Mouse (Mus musculus) left cerebral cortex, adult 18-20 months (tissue): ENCODE results near the gene C1s1. TPM values are rescaled to one million over a fixed set of nuclear protein-coding genes. Genes with fewer than 3 reads are reported as not detected.

Experiments used
- total RNA-seq, 2 experiments: library from RNA; stranded (reverse); gene quantifications; 2 replicates each; pipeline ENCODE4 v1.2.3; 2021

The C1s1 gene
- total RNA-seq, 2 experiments from 2014 or later, result 1.5 to 1.8 TPM

Other genes starting within 250 kb of the C1s1 start
- 1 to 10 TPM; 1.6 to 1.7 TPM for gene Cd163, start 237.7 kb downstream of the C1s1 start, total RNA-seq
- gene Pex5, start 127.3 kb downstream of the C1s1 start, total RNA-seq, result 10 to 100 TPM; 60.7 to 70.5 TPM
- gene Clstn3, start 77.6 kb downstream of the C1s1 start, total RNA-seq, result 100 to 1,000 TPM; 358 to 362 TPM
- under 1 TPM; 0.19 to 0.42 TPM for gene C1rl, start 49.2 kb downstream of the C1s1 start, total RNA-seq
- 1 to 10 TPM; 2.2 to 2.9 TPM for gene C1ra, start 30.0 kb downstream of the C1s1 start, total RNA-seq
- under 1 TPM; 0.30 to 0.44 TPM for gene C1rb, start 27.9 kb upstream of the C1s1 start, total RNA-seq
- under 1 TPM; 0.14 to 0.28 TPM for gene C1s2, start 93.7 kb upstream of the C1s1 start, total RNA-seq
- gene Lpcat3, start 120.7 kb upstream of the C1s1 start, total RNA-seq, result 10 to 100 TPM; 20.1 to 20.6 TPM
- 10 to 100 TPM; 45.7 to 49.1 TPM for gene Emg1, start 169.8 kb upstream of the C1s1 start, total RNA-seq
- 100 to 1,000 TPM; 115 to 117 TPM for gene Phb2, start 170.0 kb upstream of the C1s1 start, total RNA-seq
- 1 to 10 TPM; 2.5 to 5.1 TPM for gene Ptpn6, start 196.4 kb upstream of the C1s1 start, total RNA-seq
- 100 to 1,000 TPM; 321 to 335 TPM for gene Grcc10, start 199.0 kb upstream of the C1s1 start, total RNA-seq
- 1 to 10 TPM in 1 of 2 experiments, not detected in 1; 1.4 TPM for gene Gm45234, start 213.7 kb upstream of the C1s1 start, total RNA-seq
- gene Atn1, start 214.2 kb upstream of the C1s1 start, total RNA-seq, result 100 to 1,000 TPM; 158 to 181 TPM
- 1,000 to 10,000 TPM; 1,066 to 1,067 TPM for gene Eno2, start 227.3 kb upstream of the C1s1 start, total RNA-seq
- 1 to 10 TPM; 1.0 to 1.1 TPM for gene Lrrc23, start 237.4 kb upstream of the C1s1 start, total RNA-seq